Mouse (Mus musculus) kidney, adult 18-20 months (tissue): Measurements from ENCODE around the gene Klhl12.
A peak's percentile ranks its signal among the peaks of the same experiment; 100 is the strongest.
"Not testable (repeated sequence)": the region's sequence is repeated elsewhere in the genome, so short reads cannot be mapped to it uniquely, and the experiment has no call there.

Experiments
- DNase-seq: peaks from one replicate; pipeline ENCODE4 v3.0.0; 2021

Gene Klhl12

DNA sequence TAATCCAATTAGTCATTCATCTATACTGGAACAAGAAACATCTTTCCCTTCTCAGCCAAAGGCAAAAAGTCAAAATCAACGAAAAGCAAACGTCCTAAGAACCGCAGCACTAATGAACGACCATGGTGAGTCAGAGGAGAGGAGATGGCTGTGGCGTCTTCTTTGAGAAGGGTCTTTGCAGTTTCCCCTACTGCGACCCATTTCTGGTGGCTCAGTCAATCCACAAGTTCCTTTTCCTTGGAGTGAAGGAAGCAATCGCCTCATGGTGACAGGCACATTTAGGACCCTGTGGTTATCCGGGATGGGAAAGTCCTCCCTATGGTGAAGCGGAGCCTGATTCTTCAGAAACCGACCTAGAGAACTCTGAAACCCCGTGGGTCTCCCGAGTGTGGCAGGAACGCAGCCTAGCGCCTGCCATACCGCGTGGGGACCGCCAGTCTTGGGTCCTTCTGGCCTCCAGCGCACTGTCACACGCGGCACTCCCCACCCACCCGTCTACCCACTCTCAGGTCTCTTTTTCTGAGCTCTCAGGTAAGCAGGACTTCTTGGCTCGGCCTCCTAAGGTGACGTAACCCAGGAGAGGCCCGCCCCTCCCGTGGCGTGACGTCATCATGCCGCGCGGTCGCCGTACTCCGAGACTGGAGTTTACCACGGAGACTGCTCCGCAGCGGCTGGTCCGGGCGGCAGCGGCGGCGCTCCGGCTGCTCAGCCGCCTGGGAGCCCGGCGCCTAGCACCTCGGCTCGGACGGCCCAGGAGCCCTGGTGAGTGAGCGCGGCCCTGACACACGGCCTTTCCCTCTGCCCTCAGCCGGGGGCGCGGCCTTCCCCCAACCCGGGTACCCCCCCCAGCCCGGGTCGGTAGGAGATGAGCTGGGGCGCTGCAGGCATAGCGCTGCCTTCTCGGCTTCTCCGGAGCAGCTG is at the start of gene Klhl12:
TSS of gene Klhl12 (plus strand) at position 628 of the 921 bp plus-strand sequence.
- peak; percentile 99 for DNase-seq

DNA sequence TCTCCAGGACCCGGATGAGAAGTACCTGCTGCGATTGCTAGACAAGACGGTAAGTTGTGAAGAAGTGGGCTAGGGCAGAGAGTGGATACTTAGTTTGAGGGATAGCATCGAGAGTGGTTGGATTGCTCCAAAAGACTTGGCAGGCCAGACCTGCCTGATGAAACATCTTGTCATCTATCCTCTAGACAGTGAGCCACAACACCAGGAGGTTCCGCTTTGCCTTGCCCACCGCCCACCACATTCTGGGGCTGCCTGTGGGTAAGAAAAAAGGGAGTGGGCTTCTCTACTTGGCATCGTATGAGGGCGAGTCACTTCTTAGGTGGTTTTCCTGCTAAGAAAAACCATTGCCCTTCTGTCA is 48.9 kb upstream of the Klhl12 start:
- no peak for DNase-seq

DNA sequence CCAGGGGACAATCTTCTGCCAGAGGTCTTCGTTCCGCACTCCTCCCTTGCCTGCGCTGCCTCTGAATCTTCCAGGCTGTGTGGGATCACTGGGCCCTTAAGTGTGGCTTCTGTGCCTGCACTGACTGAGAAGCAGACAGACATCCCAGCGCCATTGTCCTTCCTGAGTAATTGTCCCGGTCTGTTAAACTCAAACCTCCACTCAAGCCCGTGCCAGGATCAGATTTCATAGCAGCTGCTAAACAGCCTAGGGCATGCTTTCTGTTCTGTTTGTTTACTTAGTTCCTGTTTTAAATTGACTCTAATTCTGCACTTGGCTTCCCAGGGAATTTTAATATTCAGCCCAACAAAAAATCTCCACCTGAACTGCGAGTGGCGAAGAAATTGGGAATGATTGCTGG is 47.3 kb upstream of the Klhl12 start:
- DNase-seq: peak; percentile 47

DNA sequence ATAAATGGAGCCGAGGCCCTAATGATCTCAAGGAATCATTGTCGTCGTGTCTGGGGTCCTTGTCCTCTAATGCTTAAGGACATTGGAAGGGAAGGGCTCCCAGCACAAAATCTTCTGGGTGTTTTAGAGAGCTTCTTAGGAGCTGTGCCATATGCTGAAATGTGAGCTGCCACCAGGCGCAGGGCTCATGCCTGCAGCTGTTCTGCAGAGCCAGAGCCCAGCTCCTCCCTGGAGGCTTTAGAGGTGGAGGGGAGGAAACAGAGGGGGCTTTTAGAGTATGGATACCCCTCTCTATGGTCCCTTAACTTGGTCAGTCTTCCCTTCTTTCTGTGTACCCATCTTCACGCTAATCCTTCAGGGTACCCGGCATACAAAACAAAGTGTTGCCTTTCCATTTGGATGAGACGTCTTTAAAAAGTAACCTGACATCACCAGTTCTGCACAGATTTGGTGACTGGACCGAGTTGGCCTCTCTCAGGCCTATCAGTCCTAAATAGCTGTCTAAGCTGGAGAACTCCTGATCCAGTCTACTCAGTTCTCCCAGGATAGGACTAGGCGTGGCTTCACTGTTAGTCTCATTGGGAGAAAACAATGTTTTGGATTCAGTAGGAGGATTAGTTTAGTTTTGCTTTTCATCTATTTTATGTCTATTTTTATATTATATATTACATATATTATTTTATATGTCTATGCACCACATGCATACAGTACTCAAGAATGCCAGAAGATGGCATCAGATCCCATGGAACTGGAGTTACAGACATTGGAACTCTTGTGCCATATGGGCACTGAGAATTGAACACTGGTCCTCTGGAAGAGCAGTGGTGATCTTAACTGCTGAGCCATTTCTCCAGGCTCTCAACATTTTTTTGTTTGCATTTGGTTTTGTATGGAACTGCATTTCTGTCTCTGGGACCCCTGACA is 43.4 kb upstream of the Klhl12 start:
- DNase-seq: no peak

DNA sequence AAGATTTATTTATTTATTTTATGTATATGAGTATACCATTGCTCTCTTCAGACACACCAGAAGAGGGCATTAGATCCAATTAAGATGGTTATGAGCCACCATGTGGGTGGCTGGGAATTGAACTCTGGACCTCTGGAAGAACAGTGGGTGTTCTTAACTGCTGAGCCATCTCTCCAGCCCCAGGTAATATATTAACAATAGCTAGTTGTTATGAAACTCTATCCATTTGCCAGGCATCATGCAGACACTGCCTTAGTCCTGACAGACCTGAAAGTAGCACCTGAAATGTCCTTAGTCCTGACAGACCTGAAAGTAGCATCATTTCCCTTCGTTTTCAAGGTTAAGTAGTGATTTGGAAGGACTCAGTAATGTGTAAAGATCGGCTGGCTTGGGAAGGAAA is 41.3 kb upstream of the Klhl12 start:
- DNase-seq: peak; percentile 21

DNA sequence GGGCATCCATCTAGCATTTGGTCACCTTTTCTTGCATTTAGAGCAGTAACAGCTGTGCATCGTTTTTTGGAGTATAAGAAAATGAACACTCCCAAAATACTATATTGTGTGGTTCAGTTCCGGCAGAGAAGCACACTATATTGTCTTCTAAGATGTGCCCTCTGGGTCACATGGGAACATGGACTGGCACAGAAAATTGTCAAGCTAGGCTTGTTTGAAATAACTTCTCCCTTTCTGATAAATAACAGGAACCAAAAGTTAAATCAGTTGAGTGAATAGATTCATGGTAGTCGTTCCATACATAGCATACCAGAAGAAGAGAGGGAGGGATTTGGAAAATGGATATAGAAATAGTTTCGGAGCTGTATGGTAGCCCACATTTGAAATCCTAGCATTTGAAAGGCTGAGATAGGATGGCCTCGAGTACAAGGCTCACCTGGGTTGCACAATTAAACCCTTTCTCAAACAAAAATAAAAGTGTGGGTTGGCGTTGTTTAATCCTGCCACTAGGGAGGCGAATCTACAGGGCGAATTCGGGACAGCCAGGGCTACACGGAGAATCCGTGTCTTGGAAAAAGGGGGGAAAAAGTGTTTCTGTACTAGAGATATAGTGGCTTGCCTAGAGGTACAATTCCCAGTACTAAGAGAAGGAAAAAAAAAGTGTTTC is 40.7 kb upstream of the Klhl12 start:
- DNase-seq: no peak

DNA sequence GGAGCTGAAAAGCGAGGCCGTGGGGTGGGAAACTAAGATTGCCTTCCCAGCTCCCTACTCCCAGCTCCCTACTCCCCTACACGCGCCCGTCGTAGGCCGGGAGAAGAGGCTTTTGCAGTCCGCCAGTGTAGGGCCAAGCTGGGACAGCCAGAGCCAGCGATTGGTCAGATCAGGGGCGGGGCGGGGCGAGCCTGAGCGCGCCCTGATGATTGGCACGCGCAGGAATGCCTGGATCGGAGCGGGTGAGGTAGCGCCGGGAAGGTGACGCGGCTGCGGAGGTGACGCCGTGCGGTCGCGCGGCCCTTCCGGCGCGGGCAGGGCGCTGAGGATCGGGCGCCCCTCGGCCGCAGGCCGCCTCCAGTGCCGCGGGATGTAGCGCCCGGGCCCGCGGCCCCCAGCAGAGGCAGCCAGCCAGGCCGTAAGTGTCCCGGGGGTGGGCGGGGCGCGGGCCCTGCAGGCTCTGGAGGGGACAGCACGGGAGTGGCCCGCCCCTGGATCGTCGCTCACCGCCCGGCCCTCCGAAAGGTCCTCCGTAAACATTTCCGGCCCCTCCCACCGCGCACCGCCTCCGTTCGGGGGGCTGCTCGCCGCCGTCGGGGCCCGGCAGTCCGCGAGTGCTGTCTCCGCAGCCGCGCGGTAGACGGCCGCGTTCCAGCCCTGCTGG is 40.0 kb upstream of the Klhl12 start, which contains the start of gene Adipor1:
TSS of gene Adipor1 (plus strand) at position 211 of the 664 bp plus-strand sequence.
- DNase-seq: peak; percentile 97

DNA sequence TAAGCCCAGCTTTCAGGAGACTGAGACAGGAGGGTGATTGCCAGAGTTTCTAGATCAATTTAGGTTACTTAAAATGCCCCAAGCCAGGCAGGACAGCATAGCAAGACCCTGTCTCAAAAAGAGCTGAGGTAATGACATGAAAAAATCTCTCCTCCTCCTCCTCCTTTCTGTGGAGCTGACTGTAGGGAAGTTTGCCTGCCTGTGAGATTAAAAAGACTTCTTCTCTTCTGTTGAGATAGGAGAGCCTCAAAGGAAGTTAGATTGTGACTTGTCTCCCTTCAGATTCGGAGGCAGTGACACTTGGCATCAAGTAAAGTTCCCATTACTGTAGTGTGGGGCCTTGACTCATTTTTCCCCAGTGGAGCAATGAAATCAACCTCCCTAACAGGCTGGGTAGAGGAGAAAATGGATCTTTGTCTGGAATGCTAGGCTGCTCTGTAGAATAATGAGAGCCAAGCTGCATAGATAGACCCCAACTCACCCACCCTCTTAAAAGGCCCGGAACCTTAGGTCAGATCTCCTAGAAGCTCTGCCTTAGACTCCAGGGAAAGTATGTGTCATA is 36.8 kb upstream of the Klhl12 start:
- DNase-seq: no peak

DNA sequence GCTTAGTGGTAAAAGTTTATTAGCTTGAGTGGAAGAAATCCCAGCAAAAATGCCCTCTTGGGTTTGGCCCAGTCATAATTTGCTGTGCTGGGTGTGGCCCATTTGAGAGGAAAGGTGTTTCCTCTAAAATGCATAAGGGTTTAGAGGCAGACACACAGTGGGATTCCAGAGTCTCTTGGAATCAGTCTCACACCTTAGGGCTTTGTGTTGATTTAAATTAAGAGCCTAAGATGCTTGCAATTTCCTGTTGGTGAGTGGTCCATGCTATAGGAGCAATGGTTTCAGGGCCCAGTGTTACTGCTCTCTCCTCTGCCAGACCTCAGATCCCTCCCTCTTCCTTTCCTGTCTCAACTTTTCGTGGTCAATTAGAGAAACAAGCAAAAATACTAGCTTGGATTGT is 36.2 kb upstream of the Klhl12 start:
- DNase-seq: no peak

DNA sequence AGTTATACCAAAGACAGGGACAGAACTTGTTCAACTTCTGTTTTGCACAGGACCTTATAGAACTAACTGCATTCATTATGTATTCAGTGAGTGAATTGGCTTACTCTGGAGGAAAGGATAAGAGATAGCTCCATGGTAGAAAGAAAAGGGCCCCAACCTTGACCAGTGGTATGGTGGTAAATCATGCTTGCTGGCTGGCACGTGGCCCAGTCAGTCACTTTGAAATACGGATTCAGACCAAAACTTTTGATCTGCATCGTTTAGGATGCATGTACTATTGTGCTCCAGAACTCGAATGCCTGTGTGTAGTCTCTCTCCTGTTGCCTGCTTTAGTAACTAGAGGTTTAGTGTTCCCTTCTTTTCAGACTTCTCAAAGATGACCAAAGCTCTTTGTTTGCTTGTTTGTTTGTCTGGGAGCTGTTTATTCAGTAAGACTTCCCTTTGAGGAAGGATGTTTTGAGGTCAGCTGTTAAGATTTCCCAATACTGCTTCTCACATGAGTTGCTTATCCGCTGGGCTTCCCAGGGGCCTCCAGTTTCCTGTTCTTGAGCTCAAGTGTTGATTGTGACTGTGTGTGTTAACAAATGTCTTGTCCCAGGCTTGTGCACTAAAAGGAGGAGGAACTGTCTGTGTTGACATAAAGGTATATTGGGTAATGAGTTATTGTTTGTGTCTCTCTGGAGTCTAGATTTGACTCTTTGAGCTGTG is 35.4 kb upstream of the Klhl12 start:
- peak; percentile 27 for DNase-seq

DNA sequence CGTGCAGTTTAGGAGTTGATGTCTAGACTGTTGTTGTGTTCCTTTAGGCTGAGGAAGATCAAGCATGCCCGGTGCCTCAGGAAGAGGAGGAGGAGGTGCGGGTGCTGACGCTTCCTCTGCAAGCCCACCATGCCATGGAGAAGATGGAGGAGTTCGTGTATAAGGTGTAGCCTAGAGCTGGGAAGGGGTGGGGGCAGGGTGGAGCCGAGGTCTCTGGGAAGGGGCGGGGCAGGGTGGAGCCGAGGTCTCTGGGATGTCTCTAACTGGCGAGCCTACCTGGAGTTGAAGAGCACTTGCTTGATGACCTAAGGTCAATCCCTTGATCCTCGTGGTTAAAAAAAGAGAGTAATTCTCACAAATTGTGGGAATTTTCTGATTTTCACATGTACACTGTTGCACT is 31.4 kb upstream of the Klhl12 start:
- no peak for DNase-seq

DNA sequence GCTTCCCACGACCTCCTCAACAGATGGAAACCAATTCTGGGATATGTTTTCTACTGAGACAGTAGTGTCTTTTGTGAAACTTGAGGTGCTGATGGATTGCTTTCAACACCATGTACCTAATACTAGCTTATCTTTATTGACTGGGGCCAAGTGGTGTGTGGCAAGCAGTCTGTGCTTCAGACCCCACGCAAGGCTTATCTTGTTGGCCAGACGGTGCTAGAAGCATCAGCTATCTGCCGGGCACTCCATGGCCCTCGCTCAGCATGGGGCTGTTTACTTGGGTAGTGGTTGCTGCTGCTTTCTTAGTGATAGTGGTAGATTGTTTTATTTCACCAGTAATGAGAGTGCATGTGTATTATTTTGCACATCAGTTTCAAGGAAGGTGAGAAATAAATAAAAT is 29.0 kb upstream of the Klhl12 start:
- DNase-seq: no peak

DNA sequence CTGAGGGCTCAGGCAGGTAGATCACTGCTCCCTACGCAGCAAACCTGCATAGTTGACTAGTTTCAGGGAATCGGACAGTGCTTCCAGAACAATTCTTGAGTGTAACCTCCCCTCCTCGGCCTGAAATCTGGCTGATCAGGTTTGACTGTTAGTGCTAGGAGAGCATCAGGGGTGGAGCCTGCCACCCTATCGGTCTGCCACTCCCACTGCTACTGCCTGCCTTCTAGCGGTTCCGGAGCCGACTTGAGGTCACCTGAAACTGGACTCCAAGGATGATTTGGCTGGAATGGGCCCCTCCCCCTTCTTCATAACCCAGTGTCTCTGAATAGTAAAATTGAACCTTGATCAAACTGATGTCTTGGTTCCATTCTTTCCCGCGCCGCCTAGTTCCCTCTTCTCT is 22.3 kb upstream of the Klhl12 start:
- DNase-seq: no peak

DNA sequence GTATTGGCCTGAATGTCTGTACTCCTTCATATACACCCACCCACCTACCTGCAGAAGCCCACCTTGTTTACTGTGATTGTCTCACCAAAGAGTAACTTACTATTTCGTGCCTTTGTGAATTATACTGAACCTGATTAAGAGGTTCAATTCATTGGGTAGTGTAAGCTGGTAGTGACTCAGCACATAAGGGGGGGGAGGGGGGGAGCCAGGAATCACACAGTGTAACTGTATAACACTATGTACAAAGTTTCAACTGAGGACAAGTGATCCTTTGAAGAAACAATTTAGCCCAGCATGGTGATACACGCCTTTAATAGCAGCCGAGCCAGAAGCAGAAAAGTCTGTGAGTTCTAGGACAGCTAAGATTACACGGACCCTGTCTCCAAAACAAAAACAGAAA is 21.9 kb upstream of the Klhl12 start:
- no peak for DNase-seq

DNA sequence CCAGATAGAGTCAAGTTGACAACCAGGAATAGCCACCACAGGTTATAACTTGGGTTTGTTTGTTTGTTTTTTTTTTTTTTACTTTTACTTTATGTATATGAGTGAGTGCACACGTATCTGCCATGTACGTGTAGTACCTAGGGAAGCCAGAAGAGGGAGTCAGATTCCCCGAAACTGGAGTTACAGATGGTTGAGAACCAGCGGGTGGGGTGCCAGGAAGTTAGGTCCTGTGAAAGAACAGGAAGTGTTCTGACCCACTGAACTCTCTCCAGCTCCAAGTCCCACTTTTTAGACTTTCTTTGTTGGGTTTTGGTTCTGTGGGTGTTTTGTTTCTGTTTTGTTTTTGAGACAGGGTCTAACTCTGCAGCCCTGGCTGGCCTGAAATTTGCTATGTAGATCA is 19.9 kb upstream of the Klhl12 start:
- no peak for DNase-seq

DNA sequence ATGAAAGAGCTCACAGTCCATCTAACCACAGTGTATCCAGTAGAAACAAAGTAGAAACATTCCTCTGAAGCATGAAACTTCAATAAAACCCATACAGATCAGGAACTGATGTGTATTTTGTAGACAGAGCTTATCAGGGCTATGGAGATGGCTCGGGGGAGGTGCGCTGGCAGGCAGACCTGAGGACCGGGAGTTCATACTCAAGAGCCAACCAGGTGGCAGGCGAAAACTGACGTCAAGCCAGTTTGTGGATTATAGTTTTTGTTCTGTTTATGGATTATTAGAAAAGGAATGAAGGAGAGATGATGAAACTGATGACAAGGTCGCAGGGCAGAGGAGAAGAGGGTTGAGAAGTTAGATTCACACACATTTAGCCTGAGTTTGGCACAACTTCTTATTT is 14.9 kb upstream of the Klhl12 start:
- DNase-seq: no peak

DNA sequence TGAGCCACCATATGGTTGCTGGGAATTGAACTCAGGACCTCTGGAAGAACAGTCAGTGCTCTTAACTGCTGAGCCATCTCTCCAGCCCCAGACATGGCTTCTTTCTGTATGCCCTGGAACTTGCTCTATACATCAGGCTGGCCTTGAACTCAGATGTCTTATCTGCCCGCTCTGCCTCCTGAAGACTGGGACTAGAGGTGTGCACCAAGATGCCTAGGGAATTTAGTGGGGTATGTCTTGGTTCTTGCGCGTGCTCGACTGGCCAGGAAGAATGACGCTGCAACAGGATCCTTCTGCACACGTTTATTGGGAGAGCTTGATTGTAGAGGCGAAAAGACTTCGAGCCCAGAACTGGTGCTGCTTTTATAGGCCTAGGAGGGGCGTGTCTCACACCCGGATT is 13.6 kb upstream of the Klhl12 start:
- not testable (repeated sequence) for DNase-seq

DNA sequence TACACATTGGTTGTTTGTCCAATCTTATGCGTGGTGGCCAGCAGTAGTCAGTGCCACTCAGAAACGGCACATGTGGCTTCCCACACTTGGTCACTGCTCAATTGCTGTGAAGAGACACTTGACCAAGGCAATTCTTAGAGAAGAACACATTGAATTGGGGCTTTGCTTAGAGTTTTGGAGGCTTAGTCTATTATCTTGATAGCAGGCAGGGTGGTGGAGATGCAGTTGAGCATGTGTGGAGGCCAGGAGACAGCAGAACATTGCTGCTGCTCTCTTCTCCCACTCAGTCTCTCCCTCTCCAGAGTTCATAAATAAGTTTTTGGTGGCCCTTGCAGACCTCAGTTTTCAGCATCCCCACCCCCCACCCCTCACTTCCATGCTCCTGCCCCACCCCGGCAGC is 12.9 kb upstream of the Klhl12 start:
- no peak for DNase-seq

DNA sequence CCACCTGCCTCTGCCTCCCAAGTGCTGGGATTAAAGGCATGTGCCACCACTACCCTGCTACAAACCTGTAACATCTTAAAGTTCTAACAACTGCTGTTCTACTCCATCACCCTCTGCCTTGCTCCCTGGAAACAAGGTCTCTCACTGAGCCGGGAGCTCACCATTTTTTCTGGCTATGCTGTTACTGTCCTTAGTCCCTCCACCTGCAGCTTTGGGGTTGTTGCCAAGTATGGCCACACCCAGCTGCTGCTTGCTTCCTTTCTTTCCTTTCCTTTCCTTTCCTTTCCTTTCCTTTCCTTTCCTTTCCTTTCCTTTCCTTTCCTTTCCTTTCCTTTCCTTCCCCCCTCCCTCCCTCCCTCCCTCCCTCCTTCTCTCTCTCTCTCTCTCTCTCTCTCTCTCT is 12.0 kb upstream of the Klhl12 start:
- DNase-seq: not testable (repeated sequence)

DNA sequence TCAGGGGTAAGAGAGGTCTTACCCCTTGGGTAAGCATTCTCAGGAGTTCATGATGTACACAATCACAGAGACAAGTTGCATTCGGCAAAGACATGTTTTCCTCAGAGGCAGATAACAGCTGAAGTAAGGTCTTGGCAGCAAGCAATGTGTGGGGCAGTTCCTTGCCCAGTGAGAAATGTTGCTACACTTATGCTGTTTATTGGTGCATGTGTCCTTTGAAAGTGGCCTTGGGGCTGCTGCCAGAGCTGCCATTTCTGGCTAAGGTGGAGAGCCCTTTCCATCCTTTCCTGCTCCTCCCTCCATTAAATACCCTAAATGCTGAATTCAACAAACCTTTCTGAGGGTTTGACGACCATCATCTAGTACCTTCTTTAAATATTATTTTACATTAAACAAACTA is 9.9 kb upstream of the Klhl12 start:
- no peak for DNase-seq

DNA sequence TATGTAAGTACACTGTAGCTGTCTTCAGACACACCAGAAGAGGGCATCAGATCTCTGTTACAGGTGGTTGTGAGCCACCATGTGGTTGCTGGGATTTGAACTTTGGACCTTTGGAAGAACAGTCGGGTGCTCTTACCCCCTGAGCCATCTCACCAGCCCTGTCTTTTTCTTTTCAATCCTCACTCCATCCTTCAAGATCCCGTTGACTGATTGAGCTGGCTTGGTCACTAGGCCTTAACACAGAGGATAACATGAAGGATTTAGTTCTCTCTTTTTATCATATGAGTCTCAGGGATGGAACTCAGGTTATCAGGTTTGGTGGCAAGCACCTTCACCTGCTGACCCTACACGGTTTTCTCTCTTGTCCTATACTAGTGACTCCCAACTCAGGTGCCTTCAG is 6.8 kb upstream of the Klhl12 start:
- not testable (repeated sequence) for DNase-seq

DNA sequence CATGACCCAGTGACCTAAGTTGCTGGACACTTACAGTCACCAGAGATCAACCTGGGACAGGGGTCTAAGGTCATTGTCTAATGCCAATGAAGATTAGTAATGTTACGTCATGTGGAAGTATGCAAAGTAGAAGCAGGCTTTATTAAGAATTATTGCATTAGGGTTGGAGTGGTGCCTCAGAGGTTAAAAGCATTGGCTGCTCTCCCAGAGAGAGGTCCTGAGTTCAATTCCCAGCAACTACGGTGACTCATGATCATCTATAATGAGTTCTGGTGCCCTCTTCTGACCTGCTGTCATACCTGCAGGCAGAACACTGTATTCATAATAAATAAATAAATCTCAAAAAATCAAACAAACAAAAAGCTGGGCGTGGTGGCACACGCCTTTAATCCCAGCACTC is 5.1 kb upstream of the Klhl12 start:
- no peak for DNase-seq
